Mouse (Mus musculus) B cell, adult 67 days (primary cell): ENCODE data around the gene Gm11114. TPM values are rescaled to one million over a fixed set of nuclear protein-coding genes. Genes with fewer than 3 reads are reported as not detected.

Experiments used
- total RNA-seq, 2 experiments: library from RNA; stranded (reverse); gene quantifications; 4 replicates each; pipeline ENCODE4 v1.2.4; 2023

Gm11114 gene
- total RNA-seq = not detected

DNA sequence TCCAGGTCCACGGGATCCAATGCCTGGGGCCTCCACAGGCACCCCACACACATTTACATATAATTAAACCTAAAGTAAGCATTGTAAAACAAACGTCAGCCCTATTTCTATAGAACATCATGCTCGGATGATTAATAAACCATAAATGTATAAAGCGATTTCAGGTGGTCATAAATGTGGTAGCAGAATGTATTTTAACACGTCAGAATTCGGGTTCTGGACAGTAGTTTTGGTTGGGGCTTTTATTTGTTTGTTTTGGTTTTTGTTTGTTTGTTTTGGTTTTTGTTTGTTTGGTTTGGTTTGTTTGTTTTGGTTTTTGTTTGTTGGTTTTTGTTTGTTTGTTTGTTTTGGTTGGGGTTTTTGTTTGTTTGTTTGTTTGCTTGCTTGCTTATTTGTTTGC, at the start of gene Gm11114:
Gene Gm11114, plus strand, starts transcription at position 301 of the 400 bp plus-strand sequence.

DNA sequence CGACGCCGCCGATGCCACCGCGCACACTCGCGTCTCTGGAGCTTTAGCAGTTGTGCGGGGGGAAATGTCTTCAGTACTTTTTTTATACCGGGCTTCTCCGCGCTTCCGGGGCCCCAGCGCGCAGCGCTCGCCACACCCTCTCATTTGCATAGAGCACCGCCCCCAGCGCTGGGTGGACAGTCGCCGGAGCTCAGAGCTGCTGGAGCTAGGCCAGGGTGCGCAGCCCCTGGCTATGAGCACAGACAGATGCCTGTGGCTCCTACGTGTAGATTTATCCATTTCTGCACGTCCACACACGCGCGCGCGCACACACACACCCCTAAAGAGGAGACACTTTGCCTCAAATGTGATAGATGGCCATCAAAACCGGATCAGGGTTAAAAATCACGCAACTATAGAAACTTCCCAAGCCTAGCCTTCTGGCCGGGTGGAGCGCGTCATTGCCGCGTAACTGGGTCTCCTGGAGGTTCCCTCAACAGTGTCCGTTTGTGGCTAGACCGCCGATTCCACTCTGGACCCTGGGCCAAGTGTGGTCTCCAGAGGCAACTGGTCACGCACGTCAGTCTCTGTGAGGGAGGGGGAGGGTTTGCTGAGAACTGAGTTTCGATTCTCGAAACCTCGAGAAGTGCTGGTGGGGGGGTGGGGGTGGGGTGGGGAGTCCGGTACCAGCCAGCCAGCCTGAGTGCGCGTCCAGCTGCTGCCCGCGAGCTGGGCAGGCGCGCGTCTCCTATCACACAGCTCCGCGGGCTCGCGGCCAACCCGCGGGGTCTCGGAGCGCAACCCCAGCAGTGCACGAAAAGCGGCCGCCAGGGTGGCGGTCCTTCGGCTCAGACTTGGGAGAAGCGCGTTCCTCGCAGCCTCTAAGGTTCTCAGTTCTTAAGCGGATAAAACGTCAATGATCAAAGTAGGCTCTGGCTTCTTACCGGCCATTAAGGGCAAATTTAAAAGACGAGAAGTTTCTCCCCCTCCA, 15.0 kb downstream of the Gm11114 start, which contains the start of gene Tent5a:
Gene Tent5a, minus strand, starts transcription at position 107 of the 970 bp plus-strand sequence.

Other genes with a start within 250 kb of the Gm11114 start
- gene Tent5a, start 14.6 kb downstream of the Gm11114 start, total RNA-seq = 10 to 100 TPM; 10.5 to 10.9 TPM